Mouse (Mus musculus): ENCODE data around the gene Pax9.
A peak's percentile ranks its signal among the peaks of the same experiment; 100 is the strongest.

Gene Pax9

GRCm38 (mm10) chr12:56691427-56692079 is at the start of gene Pax9:
Gene Pax9 (plus strand): TSS chr12:56691767.
- DNase-seq (ENCODE audit: low read depth, low spot score): no peak

DNA sequence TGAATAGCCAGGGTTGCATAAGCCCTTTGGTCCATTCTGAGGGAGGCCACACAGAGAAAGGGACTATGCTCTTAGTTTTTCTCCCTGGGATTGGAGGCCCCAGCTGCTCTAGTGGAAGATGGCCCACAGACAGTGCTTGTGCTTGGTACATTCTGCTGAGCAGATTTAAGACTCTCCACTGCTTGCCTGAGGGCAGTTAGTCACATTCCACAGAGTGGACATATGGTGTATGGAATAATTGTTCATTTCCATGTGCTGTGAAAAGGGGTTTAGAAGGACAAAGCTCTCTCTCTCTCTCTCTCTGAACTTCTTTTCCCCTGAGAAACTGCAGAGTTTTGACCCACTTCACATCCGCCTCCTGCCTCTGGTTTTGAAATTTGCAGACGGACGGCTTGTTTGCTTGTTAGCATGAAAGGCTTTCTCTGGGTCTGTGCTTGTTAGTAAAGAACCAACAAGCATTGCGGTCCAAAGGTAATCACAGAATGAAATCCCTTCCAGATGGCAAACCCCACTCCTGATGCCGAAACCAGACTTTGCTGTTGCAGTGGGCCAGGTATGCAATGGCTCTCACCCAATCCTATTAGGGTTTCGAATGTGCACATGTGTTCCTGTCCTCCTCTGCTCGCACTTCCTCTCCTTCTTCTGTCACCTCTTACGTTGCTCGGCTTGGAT is 22.0 kb upstream of the Pax9 start:
- DNase-seq (ENCODE audit: low read depth, low spot score): no peak

- DNase-seq (ENCODE audit: low read depth, low spot score): no peak
Measured at GRCm38 (mm10) chr12:56670795-56671194, 20.8 kb upstream of the Pax9 start.

GRCm38 (mm10) chr12:56674726-56675125 is 16.8 kb upstream of the Pax9 start:
- DNase-seq (ENCODE audit: low read depth, low spot score): peak; percentile 16

GRCm38 (mm10) chr12:56677620-56678019 is 13.9 kb upstream of the Pax9 start:
- no peak for DNase-seq (ENCODE audit: low read depth, low spot score)

- DNase-seq (ENCODE audit: low read depth, low spot score): no peak
Measured at GRCm38 (mm10) chr12:56681096-56681811, 10.3 kb upstream of the Pax9 start.

GRCm38 (mm10) chr12:56687640-56688481 is 3.7 kb upstream of the Pax9 start:
- no peak for DNase-seq (ENCODE audit: low read depth, low spot score)

- no peak for DNase-seq (ENCODE audit: low read depth, low spot score)
Measured at GRCm38 (mm10) chr12:56688482-56688840, 3.1 kb upstream of the Pax9 start.

GRCm38 (mm10) chr12:56688920-56689319 is 2.6 kb upstream of the Pax9 start:
- DNase-seq (ENCODE audit: low read depth, low spot score): no peak

GRCm38 (mm10) chr12:56689331-56689730 is 2.2 kb upstream of the Pax9 start:
- DNase-seq (ENCODE audit: low read depth, low spot score): no peak

DNA sequence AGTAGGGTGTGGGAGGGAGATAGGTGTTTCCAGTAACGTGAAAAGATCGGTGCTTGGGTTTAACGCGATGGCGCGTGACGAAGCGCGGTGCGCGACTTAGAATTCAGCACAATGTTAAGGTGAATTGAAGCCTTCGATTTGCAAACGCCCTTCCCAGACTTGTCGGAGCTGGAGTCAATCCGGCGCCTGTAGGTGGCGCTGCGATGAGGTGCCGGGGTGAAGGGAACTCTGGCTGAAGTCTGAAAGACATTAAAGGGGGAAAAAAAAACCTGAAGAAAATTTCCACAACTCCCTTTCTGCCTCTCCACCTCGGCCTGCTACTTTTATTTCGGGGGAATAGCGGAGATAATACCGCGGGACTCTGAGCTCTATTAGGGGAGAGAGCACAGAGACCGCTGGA is 1.8 kb upstream of the Pax9 start:
- no peak for DNase-seq (ENCODE audit: low read depth, low spot score)

GRCm38 (mm10) chr12:56690366-56690765 is 1.2 kb upstream of the Pax9 start:
- DNase-seq (ENCODE audit: low read depth, low spot score): no peak

GRCm38 (mm10) chr12:56691001-56691400 is 566 bp upstream of the Pax9 start:
- no peak for DNase-seq (ENCODE audit: low read depth, low spot score)

- DNase-seq (ENCODE audit: low read depth, low spot score): no peak
Measured at GRCm38 (mm10) chr12:56692536-56692935, 969 bp downstream of the Pax9 start.

DNA sequence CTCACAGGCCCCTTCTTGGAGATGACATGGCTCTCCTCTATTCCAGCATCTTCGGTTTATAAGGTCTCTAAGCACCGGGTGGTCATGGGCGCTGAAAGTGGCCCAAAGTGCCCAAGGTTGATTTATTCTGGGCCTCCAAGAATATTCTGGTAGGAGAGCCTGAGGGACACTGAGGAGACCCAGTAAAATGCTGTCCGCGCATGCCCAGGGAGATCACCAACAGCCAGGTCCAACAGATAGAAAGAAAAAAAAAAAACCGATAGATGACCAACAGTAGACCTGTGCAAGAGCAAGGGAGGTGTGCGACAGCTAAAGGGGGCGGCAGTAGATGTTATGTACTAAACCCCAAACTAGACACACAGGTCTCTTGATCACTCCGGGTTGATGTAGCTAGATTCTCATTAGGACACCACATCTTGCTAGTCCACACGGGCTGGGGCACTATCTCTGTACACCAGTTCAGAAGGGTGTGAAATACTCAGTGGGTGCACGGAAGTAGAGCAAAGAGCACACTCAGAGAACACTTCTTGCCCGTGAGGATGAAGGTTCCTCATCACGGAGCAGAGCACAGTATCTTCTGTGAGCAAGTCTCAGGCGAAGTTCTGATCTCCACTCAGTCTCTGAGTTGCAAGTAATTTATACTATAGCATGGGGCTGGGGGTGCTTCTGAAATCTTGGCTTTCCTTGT is 2.0 kb downstream of the Pax9 start:
- DNase-seq (ENCODE audit: low read depth, low spot score): no peak

DNA sequence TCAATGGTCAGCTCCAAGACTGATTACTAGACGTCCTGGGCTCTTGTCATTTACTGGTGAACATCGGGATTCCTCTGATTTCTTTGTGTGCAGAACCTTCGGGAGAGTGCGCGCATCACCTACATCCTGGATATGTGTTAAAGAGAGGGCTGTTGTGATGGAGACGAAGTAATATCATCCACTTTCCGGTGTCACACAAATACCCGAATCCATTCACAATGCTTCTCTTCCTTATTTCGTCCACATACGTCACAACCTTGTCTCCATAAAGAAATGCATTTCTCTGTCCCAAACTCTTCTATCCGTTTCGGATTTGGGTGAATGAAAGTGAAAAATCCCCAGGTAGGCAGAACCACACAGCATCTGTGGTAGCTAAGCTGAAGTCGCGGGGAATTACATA is 2.8 kb downstream of the Pax9 start:
- DNase-seq (ENCODE audit: low read depth, low spot score): no peak

- DNase-seq (ENCODE audit: low read depth, low spot score): no peak
Measured at GRCm38 (mm10) chr12:56694936-56695335, 3.4 kb downstream of the Pax9 start.

GRCm38 (mm10) chr12:56695358-56696173 is 4.0 kb downstream of the Pax9 start:
- no peak for DNase-seq (ENCODE audit: low read depth, low spot score)

GRCm38 (mm10) chr12:56696174-56697010 is 4.8 kb downstream of the Pax9 start:
- DNase-seq (ENCODE audit: low read depth, low spot score): no peak
